Mouse (Mus musculus) ES-E14 (cell line): ENCODE results near the gene Matn1. TPM values are rescaled to one million over a fixed set of nuclear protein-coding genes. Genes with fewer than 3 reads are reported as not detected.

Experiments
- DNase-seq: peaks from one replicate; pipeline ENCODE4 v3.0.0-alpha.2; 2013; ENCODE audit warnings: low read depth, low spot score
- H3K27ac ChIP-seq: 2 replicates; pipeline ENCODE4 v1.5.1; 2012; ENCODE audit warnings: low read depth, mild to moderate bottlenecking, low read length, moderate library complexity, mixed read lengths; ENCODE audit not compliant: poor library complexity, insufficient read depth, severe bottlenecking
- H3K36me3 ChIP-seq: 2 replicates; pipeline ENCODE4 v1.6.1; 2012; ENCODE audit warnings: mild to moderate bottlenecking, low read length, moderate library complexity, mixed read lengths; ENCODE audit not compliant: control insufficient read depth, poor library complexity, insufficient read depth, severe bottlenecking
- H3K4me1 ChIP-seq, 2 experiments: fragments of 150-350 bp in 1 of 2; sonication (generic) in 1 of 2; 2 replicates each; pipeline ENCODE4 v1.6.1; 2012; ENCODE audit warnings: low read length in 2 of 2, mild to moderate bottlenecking in 1 of 2, mixed read lengths in 1 of 2; ENCODE audit not compliant: control insufficient read depth in 2 of 2, insufficient read depth in 2 of 2, poor library complexity in 1 of 2
- H3K4me3 ChIP-seq, 2 experiments: fragments of 150-350 bp in 1 of 2; sonication (generic) in 1 of 2; 2 replicates each; pipeline ENCODE4 v1.5.1; 2012; ENCODE audit warnings: low read length in 2 of 2, low read depth in 1 of 2, mild to moderate bottlenecking in 1 of 2, mixed read lengths in 1 of 2; ENCODE audit not compliant: insufficient read depth in 1 of 2, poor library complexity in 1 of 2, severe bottlenecking in 1 of 2
- H3K9ac ChIP-seq: 2 replicates; pipeline ENCODE4 v1.6.1; 2012; ENCODE audit warnings: low read depth, mild to moderate bottlenecking, low read length, mixed read lengths; ENCODE audit not compliant: poor library complexity, insufficient read depth, severe bottlenecking
- H3K9me3 ChIP-seq: fragments of 150-350 bp; sonication (generic); 2 replicates; pipeline ENCODE4 v1.6.1; 2012; ENCODE audit warnings: low read depth, mild to moderate bottlenecking, low read length; ENCODE audit not compliant: control insufficient read depth, insufficient read depth
- CHD2 ChIP-seq: IDR thresholded peaks from 2 replicates; pipeline ENCODE4 v1.6.1; 2014; ENCODE audit warnings: mild to moderate bottlenecking, low read depth, low read length, inconsistent platforms
- HCFC1 ChIP-seq: IDR thresholded peaks from 2 replicates; pipeline ENCODE4 v1.6.1; 2012; ENCODE audit warnings: low read length, inconsistent platforms, borderline replicate concordance; ENCODE audit not compliant: insufficient read depth
- MAFK ChIP-seq: IDR thresholded peaks from 2 replicates; pipeline ENCODE4 v1.6.1; 2014; ENCODE audit warnings: mild to moderate bottlenecking, low read depth, low read length, inconsistent platforms; ENCODE audit not compliant: insufficient read depth
- ZC3H11A ChIP-seq: IDR thresholded peaks from 2 replicates; pipeline ENCODE4 v1.6.1; 2012; ENCODE audit warnings: low read depth, mild to moderate bottlenecking, inconsistent platforms, low read length, borderline replicate concordance
- ZNF384 ChIP-seq: IDR thresholded peaks from 2 replicates; pipeline ENCODE4 v1.6.1; 2012; ENCODE audit warnings: low read depth, low read length, inconsistent platforms
- in situ Hi-C, 2 experiments: fragments of 600-800 bp; cut with MboI; formaldehyde crosslinking; loops; one replicate each; pipeline ENCODE4 v1.15.1; 2025; ENCODE audit warnings: low sequenced_read_pairs in 2 of 2, inconsistent platforms in 1 of 2; ENCODE audit not compliant: unreplicated experiment in 2 of 2
- total RNA-seq: library from RNA; depleted of rRNA; stranded (reverse); fragments of 300-350 nt; gene quantifications from 2 replicates; pipeline ENCODE4 v1.2.3, GENCODE M21; 2012

The Matn1 gene
- total RNA-seq, 1 experiment = 2.0 TPM

DNA sequence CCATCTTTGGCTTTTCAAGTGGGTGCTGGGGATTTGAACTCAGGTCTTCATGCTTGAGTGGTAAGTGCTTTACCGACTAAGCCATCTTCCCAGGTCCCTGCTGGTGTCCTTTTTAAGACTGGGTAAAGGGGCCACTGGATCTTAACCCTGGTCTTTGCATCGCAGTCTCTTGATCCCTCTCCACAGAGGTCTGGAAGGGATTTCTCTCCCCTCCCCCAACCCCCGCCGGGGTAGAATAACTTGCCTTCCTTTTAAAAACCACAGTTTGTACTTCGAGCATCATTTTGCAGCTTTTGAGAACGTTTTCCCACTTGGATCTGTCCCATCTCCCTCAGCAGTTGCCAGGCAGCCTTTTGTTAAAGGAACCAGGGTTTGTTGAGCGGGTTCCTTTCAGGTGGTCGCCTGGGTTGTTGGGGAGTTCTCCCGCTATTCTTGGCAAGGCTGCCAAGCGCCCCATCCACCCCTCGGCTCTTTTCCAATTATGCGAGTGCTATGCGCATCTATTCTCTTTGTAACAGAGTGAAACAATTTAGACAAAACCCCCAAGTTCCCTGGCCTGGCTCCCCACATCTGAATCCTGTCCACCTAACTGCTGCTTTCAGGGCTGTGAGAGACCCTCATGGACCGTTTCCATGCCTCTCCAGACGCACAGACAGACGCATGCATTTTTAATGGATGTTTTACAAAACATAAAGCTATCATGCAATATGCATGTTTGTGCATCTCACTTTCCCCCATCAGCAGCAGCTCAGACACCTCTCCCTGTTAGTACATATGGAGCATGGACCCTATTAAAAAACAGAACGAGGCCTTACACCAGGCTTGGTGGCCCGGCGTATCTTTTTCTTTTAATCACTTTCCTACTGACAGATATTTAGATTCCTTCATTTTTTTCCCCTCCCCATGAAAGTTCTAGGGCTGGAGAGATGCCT, 29.4 kb downstream of the Matn1 start:
- H3K27ac ChIP-seq = no peak overlapping the region
- in situ Hi-C loops = loop anchor here (25.0 kb wide), 2 partner anchors 164 to 864 kb away; partner anchors contain the start of genes Mecr (in 1 of the 2) and Ptpru (in 1 of the 2)
- no peaks in the 10 kb centered on the region for H3K4me1 ChIP-seq
- H3K9me3 ChIP-seq = no peaks in the 10 kb centered on the region
- no peak overlapping the region for H3K9ac ChIP-seq
- no peaks in the 10 kb centered on the region for H3K36me3 ChIP-seq
- no peak overlapping the region for H3K4me3 ChIP-seq
- TF ChIP-seq ZNF384 (no peak), ZC3H11A (no peak), HCFC1 (no peak), CHD2 (no peak)
- no peak for DNase-seq

DNA sequence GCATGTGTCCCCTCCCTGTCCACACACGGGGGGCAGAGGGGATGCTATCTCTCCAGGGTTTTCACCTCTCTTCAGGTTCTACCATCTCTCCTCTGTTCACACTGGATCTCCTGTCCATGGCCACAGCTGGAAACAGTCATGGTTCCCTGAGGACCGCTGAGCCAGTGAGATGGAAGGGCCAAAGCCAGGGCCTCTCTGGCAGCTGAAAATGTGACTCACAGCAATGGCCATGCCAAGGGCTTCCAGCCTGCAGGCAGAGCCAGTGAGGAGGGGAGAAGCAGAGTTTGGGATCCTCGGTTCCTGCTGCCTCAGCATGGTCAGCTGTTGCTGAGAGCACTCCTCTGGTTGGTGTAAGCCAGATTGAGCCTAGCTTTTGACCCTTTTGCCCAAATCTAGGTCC, 34.8 kb downstream of the Matn1 start:
- TF ChIP-seq CHD2 (no peak), MAFK (no peak), ZNF384 (no peak), ZC3H11A (no peak), HCFC1 (no peak)
- Histone ChIP-seq H3K4me3 (no peak overlapping the region), H3K9ac (no peak overlapping the region), H3K36me3 (no peaks in the 10 kb centered on the region), H3K27ac (no peak overlapping the region), H3K9me3 (no peaks in the 10 kb centered on the region), H3K4me1 (no peaks in the 10 kb centered on the region)
- DNase-seq = no peak
- in situ Hi-C loops = no loop called here

DNA sequence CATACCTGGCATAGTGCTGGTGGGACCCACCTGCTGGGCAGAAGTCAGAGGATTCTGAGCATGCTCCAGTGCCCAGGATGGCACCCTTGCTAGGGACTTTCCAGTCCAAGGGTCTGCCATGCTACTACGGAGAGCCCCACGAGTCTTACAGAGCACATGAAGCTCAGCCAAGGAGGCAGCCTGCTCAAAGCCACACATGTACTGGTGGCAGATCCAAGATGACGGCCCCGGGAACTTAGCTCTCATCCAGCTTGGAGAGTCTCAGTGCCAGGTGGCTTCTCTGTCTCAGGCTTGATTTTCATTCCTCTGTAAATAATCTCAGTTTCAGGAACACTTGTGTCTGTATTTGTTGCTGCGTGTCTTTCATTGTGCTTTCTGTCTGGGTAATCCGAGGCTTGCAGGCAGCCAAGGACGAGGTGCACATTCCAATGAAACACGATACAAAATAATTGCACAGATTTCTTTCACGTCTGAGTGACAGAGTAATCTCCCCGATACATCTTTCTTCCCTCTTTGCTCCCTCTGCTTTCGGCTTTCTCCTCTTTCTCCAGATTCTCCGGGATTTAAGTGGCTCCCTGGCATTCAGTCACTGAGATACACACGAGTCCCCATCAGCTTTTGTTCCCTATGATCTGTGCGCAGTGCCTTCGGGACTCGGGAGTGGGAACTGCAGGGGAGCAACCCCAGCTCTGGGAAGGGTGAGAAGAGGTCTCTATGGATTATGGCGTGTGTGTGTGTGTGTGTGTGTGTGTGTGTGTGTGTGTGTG, 40.4 kb downstream of the Matn1 start:
- no peak overlapping the region for H3K9ac ChIP-seq
- no peaks in the 10 kb centered on the region for H3K36me3 ChIP-seq
- in situ Hi-C loops = no loop called here
- no peaks in the 10 kb centered on the region for H3K9me3 ChIP-seq
- H3K4me1 ChIP-seq = peaks cover 2 to 5% of the 10 kb centered on the region in 2 experiments; a peak in 1 of 4 replicates
- H3K4me3 ChIP-seq = no peak overlapping the region
- no peak overlapping the region for H3K27ac ChIP-seq
- TF ChIP-seq ZNF384 = no peak
- DNase-seq = no peak

DNA sequence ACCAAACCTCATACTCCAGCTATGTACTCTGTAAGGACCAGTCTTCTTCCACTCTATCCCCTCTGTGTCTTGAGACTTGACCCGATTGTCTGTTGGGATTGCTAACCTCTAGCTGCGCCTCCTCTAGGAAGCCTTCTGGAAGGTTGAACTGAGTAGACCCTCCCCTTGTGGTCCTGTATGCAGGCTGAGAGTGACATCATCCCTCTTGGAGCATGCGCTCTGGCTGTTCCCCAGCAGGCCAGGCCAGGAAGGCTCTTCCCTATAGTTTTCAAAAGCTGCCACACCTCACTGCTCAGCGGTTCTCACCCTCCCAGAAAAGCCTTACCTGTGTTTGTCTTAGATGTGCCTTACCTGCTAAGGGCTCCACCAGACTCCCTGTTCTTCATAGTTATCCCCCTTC, 42.9 kb downstream of the Matn1 start:
- H3K27ac ChIP-seq = no peak overlapping the region
- no peaks in the 10 kb centered on the region for H3K36me3 ChIP-seq
- no peaks in the 10 kb centered on the region for H3K9me3 ChIP-seq
- H3K9ac ChIP-seq = no peak overlapping the region
- in situ Hi-C loops = no loop called here
- H3K4me1 ChIP-seq = peaks cover 2 to 5% of the 10 kb centered on the region in 2 experiments; a peak in 1 of 4 replicates
- no peak for DNase-seq
- no peak for TF ChIP-seq CHD2
- TF ChIP-seq HCFC1 = no peak
- TF ChIP-seq MAFK = no peak
- TF ChIP-seq ZNF384 = no peak
- no peak for TF ChIP-seq ZC3H11A
- no peak overlapping the region for H3K4me3 ChIP-seq
